Mouse (Mus musculus) embryo, embryonic 11.5 days (tissue): ENCODE data around the gene Bicra.

ENCODE experiments used
- DNase-seq: peaks from one replicate; pipeline ENCODE4 v3.0.0-alpha.2; 2012; ENCODE audit warnings: low read depth, low spot score

The Bicra gene

GRCm38 (mm10) chr7:16018016-16018810 lies 29.5 kb downstream of the Bicra start:
- no peak for DNase-seq

GRCm38 (mm10) chr7:16015384-16015783 lies 32.3 kb downstream of the Bicra start:
- no peak for DNase-seq

- no peak for DNase-seq
These were observed 33.1 kb downstream of the Bicra start for GRCm38 (mm10) chr7:16014521-16015175.

- no peak for DNase-seq
These were observed 33.9 kb downstream of the Bicra start for GRCm38 (mm10) chr7:16013722-16014275.

GRCm38 (mm10) chr7:16012576-16013263 lies 35.0 kb downstream of the Bicra start:
- no peak for DNase-seq

GRCm38 (mm10) chr7:16011418-16012085 lies 36.2 kb downstream of the Bicra start:
- no peak for DNase-seq

- no peak for DNase-seq
These were observed 37.1 kb downstream of the Bicra start for GRCm38 (mm10) chr7:16010649-16011048.

- DNase-seq, result no peak
These were observed 38.1 kb downstream of the Bicra start for GRCm38 (mm10) chr7:16009636-16010035.

- DNase-seq, result no peak
These were observed 42.7 kb downstream of the Bicra start for GRCm38 (mm10) chr7:16005020-16005419.

GRCm38 (mm10) chr7:16004177-16004856 lies 43.4 kb downstream of the Bicra start:
- no peak for DNase-seq

GRCm38 (mm10) chr7:16003032-16003431 lies 44.7 kb downstream of the Bicra start:
- DNase-seq, result no peak

GRCm38 (mm10) chr7:16002171-16002570 lies 45.5 kb downstream of the Bicra start:
- no peak for DNase-seq

- DNase-seq, result no peak
These were observed 46.0 kb downstream of the Bicra start for GRCm38 (mm10) chr7:16001691-16002090.

- DNase-seq, result no peak
These were observed 53.9 kb downstream of the Bicra start for GRCm38 (mm10) chr7:15993789-15994188.

- no peak for DNase-seq
These were observed 54.6 kb downstream of the Bicra start for GRCm38 (mm10) chr7:15993152-15993551.

GRCm38 (mm10) chr7:15991764-15992163 lies 56.0 kb downstream of the Bicra start:
- no peak for DNase-seq

GRCm38 (mm10) chr7:15987661-15988356 lies 59.9 kb downstream of the Bicra start:
- DNase-seq, result no peak

GRCm38 (mm10) chr7:15982729-15983407 lies 64.9 kb downstream of the Bicra start:
- no peak for DNase-seq

- DNase-seq, result no peak
These were observed 66.2 kb downstream of the Bicra start for GRCm38 (mm10) chr7:15981538-15981937.

- no peak for DNase-seq
These were observed 67.5 kb downstream of the Bicra start for GRCm38 (mm10) chr7:15980246-15980645.
